Mouse (Mus musculus): ENCODE measurements at regions not wholly inside any gene's neighbourhood (a gene's known extent, or its start where the extent isn't known, plus 50 kb on each side); places are given as distances from the start of the nearest gene placed in this dataset.

DNA sequence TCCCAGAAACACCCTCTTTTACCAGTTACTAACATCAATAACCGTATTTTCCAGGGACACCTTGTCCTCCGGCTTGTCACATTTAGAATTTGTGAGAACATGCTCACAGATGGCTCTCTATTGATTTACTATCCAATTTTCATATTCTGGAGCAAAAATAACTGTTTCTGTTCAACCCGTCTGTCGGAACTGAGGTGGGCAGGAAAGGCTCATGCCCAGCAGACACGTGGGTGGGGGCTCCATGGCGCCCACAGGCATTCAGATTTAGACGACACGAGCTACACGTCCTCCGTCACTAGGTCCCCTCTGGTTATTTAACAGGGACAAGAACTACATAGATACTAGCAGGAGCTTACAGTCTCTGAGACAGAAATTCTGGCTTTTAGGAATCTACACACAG is 262.2 kb upstream of the Sulf2 start:
- peaks cover 6% of the 10 kb centered on the region; the same call in 1 of the 2 replicates for H3K27me3 ChIP-seq
- H3K27ac ChIP-seq = no peak overlapping the region
- H3K36me3 ChIP-seq = no peaks in the 10 kb centered on the region
- peaks cover 14% of the 10 kb centered on the region for H3K4me1 ChIP-seq
- H3K9me3 ChIP-seq (replicated peaks) = no peaks in the 10 kb centered on the region
- 86% methylated on average over 10 of the region's 10 CpGs for WGBS
- no peak overlapping the region for H3K4me3 ChIP-seq (replicated peaks)
- ATAC-seq (replicated peaks; ENCODE audit: low FRiP score) = no peak
- no peak overlapping the region for H3K4me2 ChIP-seq
- H3K9ac ChIP-seq = no peak overlapping the region

DNA sequence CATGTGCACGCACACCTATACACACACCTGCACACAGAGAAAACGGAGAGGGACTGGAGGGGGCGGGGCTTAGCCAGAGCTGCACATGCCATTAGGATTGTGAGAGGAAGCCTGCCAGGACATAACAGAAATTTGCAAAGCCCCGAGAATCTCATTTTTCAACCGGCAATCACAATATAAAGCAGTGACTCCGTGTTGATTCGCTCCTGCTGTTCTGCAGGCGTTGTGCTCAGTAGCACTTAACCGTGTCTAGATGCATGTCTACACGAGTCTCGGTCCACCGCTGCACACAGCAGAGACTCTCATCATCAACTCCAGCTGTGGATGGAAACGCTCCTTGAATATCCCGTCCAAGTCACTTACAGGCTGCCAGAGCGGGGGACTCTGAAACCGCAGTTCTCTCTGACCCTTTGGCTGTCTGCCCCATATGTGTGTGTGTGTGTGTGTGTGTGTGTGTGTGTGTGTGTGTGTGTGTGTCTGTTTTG is 260.1 kb upstream of the Sulf2 start:
- Histone ChIP-seq H3K4me1 (peaks cover 33% of the 10 kb centered on the region), H3K27me3 (peaks cover 13% of the 10 kb centered on the region), H3K9ac (no peak overlapping the region), H3K27ac (0 out of 2 replicates have a peak overlapping the region, but pooled peaks have one; percentile 0), H3K36me3 (no peaks in the 10 kb centered on the region), H3K4me3 (replicated peaks) (no peak overlapping the region), H3K9me3 (replicated peaks) (no peaks in the 10 kb centered on the region), H3K4me2 (no peak overlapping the region)
- ATAC-seq (replicated peaks; ENCODE audit: low FRiP score) = peak; percentile 49; the same call in 1 of the 2 replicates
- 51% methylated on average over 16 of the region's 16 CpGs for WGBS

DNA sequence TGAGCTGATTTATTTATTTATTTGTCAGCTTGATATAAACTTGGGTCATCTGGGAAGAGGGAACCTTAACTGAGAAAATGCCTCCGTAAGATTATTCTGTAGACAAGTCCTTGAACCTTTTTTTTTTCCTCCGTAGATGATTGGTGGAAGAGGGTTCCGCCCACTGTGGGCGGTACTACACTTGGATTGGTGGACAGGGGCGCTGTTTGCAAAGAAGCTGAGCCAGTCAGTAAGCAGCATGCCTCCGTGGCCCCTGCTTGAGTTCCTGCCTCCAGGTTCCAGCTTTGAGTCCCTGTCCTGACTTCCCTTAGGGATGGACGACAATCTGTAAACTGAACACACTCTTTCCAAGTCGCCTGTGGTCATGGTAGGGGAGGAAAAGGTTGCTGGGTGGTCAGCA is 259.4 kb upstream of the Sulf2 start:
- peaks cover 13% of the 10 kb centered on the region for H3K27me3 ChIP-seq
- H3K27ac ChIP-seq = no peak overlapping the region
- no peak overlapping the region for H3K9ac ChIP-seq
- no peak for ATAC-seq (replicated peaks; ENCODE audit: low FRiP score)
- 88% methylated on average over 8 of the region's 8 CpGs for WGBS
- peaks cover 34% of the 10 kb centered on the region for H3K4me1 ChIP-seq
- H3K36me3 ChIP-seq = no peaks in the 10 kb centered on the region
- H3K4me3 ChIP-seq (replicated peaks) = no peak overlapping the region
- no peaks in the 10 kb centered on the region for H3K9me3 ChIP-seq (replicated peaks)
- H3K4me2 ChIP-seq = no peak overlapping the region

DNA sequence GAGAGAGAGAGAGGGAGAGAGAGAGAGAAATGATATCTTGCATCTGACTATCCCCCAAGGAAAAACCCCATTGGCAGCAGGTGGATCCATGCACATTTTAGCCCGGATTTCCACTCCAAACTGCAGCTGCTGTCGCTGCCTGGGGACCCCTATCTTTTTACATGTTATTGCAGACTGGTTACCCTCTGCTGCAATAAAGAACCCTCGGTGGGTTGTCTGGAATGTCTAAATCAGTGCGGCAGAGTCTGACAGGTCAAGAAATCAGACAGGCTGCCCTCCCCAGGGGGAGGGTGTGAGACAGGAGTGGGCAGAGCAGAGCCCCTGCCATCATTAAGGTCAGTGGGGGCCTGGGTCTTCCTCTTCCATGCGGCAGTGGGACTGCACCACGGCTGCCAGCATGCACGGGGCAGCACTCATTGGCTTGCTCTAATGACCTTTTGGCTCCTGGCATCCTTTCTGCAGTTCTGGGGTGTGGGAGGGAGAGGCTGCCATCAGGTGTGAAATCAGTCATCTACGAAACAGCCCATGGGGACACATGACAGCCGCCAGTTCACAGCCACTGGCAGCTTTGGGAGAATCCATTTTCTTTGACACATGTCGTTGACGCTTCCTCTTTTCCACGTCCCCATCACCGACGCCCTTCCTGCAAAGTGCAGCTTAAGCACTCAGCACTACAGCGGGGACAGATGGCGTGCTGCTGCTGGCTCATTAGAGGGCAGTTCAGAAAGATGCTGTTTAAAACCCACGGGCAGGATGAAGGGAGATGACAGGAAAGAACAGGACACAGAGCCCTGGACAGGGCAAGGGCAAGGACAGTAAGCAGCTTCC is 256.8 kb upstream of the Sulf2 start:
- no peak for ATAC-seq (replicated peaks; ENCODE audit: low FRiP score)
- Histone ChIP-seq H3K36me3 (no peaks in the 10 kb centered on the region), H3K9me3 (replicated peaks) (no peaks in the 10 kb centered on the region), H3K27ac (no peak overlapping the region), H3K4me2 (no peak overlapping the region), H3K9ac (no peak overlapping the region), H3K4me3 (replicated peaks) (no peak overlapping the region), H3K27me3 (peaks cover 13% of the 10 kb centered on the region), H3K4me1 (peaks cover 48% of the 10 kb centered on the region)
- 13% methylated on average over 17 of the region's 17 CpGs for WGBS

DNA sequence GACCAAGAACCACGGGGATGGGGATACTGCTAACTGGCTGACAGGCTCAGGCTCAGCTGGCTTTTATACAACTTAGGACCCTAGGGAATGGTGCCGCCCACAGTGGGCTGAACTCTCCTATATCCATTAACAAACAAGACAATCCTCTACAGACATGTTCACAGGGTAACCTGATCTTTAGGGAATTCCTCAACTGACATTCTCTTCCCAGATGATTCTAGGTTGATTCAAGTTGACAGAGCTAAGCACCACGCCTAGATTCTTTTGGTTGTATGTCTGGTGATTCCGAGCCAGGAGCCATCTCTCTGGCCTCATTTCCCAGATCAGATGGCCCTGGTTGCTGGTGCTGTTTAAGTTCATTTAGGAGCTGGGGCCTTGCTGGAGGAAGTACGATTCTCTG is 253.9 kb upstream of the Sulf2 start:
- no peak for ATAC-seq (replicated peaks; ENCODE audit: low FRiP score)
- WGBS = 89% methylated on average over 5 of the region's 5 CpGs

DNA sequence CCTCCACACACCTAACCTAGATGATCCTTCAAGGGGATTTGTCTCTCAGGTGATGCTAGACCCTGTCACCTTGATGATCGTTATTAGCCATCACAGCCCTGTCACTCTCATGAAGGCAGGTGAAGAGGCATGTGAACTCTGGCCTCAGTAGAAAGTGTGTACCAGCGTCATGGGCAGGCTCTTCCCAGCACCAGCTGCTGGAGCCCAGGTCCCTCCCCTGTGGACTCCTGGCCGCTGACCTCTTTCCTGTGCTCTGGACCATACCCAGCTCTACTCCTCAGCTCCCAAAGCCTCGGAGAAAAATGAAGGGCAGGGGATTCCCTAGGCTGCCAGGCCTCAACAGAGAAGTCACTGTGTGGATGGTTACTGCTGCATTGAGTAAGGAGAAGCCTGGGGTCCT is 253.3 kb upstream of the Sulf2 start:
- no peaks in the 10 kb centered on the region for H3K9me3 ChIP-seq (replicated peaks)
- 0 out of 2 replicates have a peak, but pooled peaks have one; percentile 38 for ATAC-seq (replicated peaks; ENCODE audit: low FRiP score)

More for the DNA sequence above, 253.9 kb upstream of the Sulf2 start:
- no peak overlapping the region for H3K4me3 ChIP-seq (replicated peaks)
- no peak overlapping the region for H3K4me2 ChIP-seq
- no peaks in the 10 kb centered on the region for H3K36me3 ChIP-seq
- no peak overlapping the region for H3K9ac ChIP-seq
- H3K27me3 ChIP-seq = peaks cover 27% of the 10 kb centered on the region
- peaks cover 53% of the 10 kb centered on the region for H3K4me1 ChIP-seq
- no peaks in the 10 kb centered on the region for H3K9me3 ChIP-seq (replicated peaks)
- H3K27ac ChIP-seq = no peak overlapping the region

DNA sequence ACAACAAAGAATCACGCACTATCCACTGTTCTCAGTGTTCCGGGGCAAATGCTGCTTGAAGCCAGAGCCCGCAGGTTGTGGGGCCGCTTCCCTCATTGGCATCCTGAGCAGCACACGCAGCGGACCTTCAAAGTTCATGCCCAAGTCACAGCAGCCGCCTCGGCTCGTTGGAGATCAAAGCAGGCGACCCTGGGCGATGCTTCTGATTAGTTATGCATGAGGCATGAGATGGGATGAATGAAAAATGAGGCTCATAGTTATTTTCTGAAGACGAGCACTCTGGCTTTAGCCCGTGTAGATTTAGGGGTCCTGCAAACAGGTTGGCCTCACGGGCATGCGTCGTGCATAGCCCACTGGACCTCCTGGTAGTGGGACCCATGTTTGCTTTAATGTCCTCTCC is 252.5 kb upstream of the Sulf2 start:
- peaks cover 26% of the 10 kb centered on the region for H3K27me3 ChIP-seq
- H3K4me1 ChIP-seq = peaks cover 62% of the 10 kb centered on the region
- no peak overlapping the region for H3K9ac ChIP-seq
- whole genome bisulfite sequencing = 58% methylated on average over 16 of the region's 16 CpGs
- ATAC-seq (replicated peaks; ENCODE audit: low FRiP score) = no peak
- H3K9me3 ChIP-seq (replicated peaks) = no peaks in the 10 kb centered on the region
- H3K4me3 ChIP-seq (replicated peaks) = no peak overlapping the region
- no peak overlapping the region for H3K4me2 ChIP-seq
- H3K27ac ChIP-seq = no peak overlapping the region
- H3K36me3 ChIP-seq = no peaks in the 10 kb centered on the region

More for the DNA sequence above, 253.3 kb upstream of the Sulf2 start:
- WGBS = 70% methylated on average over 4 of the region's 4 CpGs
- Histone ChIP-seq H3K4me3 (replicated peaks) (no peak overlapping the region), H3K36me3 (no peaks in the 10 kb centered on the region), H3K4me2 (no peak overlapping the region), H3K9ac (no peak overlapping the region), H3K4me1 (peaks cover 56% of the 10 kb centered on the region), H3K27ac (no peak overlapping the region), H3K27me3 (peaks cover 27% of the 10 kb centered on the region)

DNA sequence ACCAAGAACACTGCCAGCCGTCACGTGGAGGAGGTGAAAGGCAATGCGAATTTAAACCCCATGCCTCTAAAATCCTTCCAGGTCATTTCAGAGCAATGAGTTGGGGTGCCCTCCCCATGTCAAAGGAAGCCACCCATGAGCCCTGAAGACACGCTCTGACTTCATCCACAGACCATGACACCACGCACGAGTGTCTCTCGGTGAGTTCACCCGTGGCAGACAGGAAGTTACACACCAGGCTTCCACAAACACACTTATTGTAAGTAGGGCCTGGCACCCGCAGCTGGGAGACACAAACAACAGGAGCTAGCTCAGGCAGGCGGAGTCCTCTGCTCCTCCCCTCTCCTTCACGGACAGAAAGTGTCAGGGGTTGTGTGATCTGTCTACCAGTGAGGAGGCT is 251.4 kb upstream of the Sulf2 start:
- Histone ChIP-seq H3K9me3 (replicated peaks) (no peaks in the 10 kb centered on the region), H3K36me3 (no peaks in the 10 kb centered on the region), H3K27me3 (peaks cover 16% of the 10 kb centered on the region), H3K27ac (no peak overlapping the region), H3K4me3 (replicated peaks) (no peak overlapping the region), H3K4me1 (peaks cover 51% of the 10 kb centered on the region), H3K9ac (no peak overlapping the region), H3K4me2 (no peak overlapping the region)
- WGBS = 57% methylated on average over 11 of the region's 11 CpGs
- ATAC-seq (replicated peaks; ENCODE audit: low FRiP score) = no peak

DNA sequence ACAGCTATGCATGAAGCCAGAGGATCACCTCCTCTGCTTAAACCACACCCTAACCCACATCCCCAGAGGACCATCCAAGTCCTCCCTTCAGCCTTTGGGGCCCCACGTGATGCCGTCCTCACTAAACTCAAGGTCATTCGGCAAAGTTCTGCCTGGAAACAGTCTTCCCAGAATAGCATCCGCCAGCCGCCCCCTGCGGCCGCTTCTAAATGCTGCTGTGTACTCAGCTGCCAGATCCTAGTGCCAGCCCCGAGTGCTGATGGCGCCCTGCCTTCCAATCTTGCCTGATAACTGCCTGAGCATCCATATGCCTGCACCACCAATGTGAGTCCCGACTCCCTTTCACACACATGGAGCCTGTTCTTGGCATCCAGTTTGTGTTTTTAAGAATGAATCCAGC is 247.9 kb upstream of the Sulf2 start:
- no peak overlapping the region for H3K4me2 ChIP-seq
- peaks cover 16% of the 10 kb centered on the region; the same call in 1 of the 2 replicates for H3K27me3 ChIP-seq
- peaks cover 69% of the 10 kb centered on the region for H3K4me1 ChIP-seq
- no peak overlapping the region for H3K4me3 ChIP-seq (replicated peaks)
- no peaks in the 10 kb centered on the region for H3K36me3 ChIP-seq
- no peak for ATAC-seq (replicated peaks; ENCODE audit: low FRiP score)
- H3K9me3 ChIP-seq (replicated peaks) = no peaks in the 10 kb centered on the region
- no peak overlapping the region for H3K9ac ChIP-seq
- no peak overlapping the region for H3K27ac ChIP-seq
- 70% methylated on average over 10 of the region's 10 CpGs for WGBS

DNA sequence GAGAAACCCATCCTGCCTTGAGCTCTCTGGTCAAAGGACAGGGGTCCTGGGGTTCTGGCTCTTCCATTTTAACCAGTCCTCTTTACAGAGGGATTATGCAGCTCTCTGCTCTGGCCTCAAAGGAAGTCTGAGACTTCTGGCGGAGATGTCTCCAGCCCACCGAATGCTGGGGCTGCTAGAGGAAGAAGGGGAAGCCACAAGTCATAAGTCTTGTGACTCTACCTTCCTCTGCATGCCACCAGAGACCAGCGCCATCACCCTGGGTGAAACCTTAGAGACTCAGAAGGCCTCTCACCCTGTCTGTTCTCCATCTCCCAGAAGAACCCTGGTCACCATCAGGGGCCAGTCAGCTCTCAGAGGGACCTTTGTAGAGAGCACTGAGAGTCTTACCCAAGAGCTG is 246.4 kb upstream of the Sulf2 start:
- no peak for ATAC-seq (replicated peaks; ENCODE audit: low FRiP score)
- Histone ChIP-seq H3K4me2 (no peak overlapping the region), H3K9ac (no peak overlapping the region), H3K27me3 (peaks cover 15% of the 10 kb centered on the region), H3K9me3 (replicated peaks) (no peaks in the 10 kb centered on the region), H3K27ac (no peak overlapping the region), H3K4me1 (peaks cover 64% of the 10 kb centered on the region), H3K4me3 (replicated peaks) (no peak overlapping the region), H3K36me3 (no peaks in the 10 kb centered on the region)
- 81% methylated on average over 3 of the region's 3 CpGs for WGBS

DNA sequence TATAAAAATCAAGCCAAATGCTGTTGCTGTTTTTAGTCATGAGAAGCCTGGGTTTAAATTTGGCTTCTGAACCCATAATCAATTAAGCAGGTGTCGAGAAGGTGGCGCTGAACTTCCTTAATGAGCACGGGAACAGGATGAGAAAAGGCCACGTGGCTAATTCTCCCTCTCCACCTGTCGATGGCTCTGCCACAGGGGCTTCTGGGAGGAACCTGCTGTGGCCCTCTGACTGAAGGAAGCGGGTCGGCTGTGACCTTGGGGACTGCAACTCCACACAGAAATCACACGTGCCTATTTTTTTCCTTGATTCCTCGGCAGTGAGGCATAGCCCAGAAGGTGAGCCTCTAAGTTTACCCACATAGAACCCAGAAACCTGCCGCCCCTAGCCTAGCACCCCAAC is 244.8 kb upstream of the Sulf2 start:
- WGBS = 48% methylated on average over 10 of the region's 10 CpGs
- Histone ChIP-seq H3K27me3 (peaks cover 5% of the 10 kb centered on the region), H3K9me3 (replicated peaks) (no peaks in the 10 kb centered on the region), H3K27ac (no peak overlapping the region), H3K4me3 (replicated peaks) (no peak overlapping the region), H3K36me3 (no peaks in the 10 kb centered on the region), H3K4me1 (peaks cover 53% of the 10 kb centered on the region), H3K4me2 (no peak overlapping the region), H3K9ac (no peak overlapping the region)
- no peak for ATAC-seq (replicated peaks; ENCODE audit: low FRiP score)

DNA sequence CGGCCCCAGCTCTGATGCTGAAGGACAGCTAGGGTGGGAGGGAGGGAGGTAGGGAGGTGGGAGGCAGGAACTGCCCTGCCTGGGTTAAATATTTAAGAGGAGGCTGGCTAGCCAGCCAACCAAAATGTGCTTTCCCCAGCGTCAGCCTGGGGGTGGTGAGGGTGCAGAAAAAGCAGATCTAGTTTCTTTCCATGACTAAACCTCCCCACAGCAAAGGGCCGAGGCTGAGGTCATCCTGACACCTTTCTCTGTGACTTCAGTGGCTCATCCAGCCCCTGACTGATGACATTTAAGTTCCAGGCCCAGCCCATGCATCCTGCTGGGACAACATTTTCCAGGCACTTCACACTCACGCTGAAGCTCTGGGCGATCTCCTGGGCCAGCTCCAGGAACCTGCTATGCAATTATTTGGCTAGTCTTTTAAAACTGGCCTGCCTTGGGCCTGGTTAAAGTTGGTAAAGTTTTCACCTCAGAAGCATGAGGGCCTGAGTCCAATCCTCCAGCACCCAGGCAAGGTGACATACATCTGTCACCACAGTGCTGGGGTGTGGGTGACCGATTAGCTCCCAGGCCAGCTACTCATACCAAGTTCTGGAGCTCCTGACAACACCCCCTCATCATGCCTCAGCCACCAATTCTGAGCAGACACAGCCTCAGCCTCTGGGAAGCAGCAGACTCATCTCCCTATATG is 243.8 kb upstream of the Sulf2 start:
- H3K27ac ChIP-seq = peak overlapping the region; percentile 89
- 9% methylated on average over 6 of the region's 6 CpGs for WGBS
- H3K9me3 ChIP-seq (replicated peaks) = no peaks in the 10 kb centered on the region
- no peak overlapping the region for H3K9ac ChIP-seq
- ATAC-seq (replicated peaks; ENCODE audit: low FRiP score) = peak; percentile 82
- H3K4me3 ChIP-seq (replicated peaks) = no peak overlapping the region
- peaks cover 61% of the 10 kb centered on the region for H3K4me1 ChIP-seq
- no peaks in the 10 kb centered on the region for H3K36me3 ChIP-seq
- H3K27me3 ChIP-seq = no peaks in the 10 kb centered on the region; the same call in none of the 2 replicates
- peak overlapping the region; percentile 6; the same call in 1 of the 2 replicates for H3K4me2 ChIP-seq

Data from kidney, embryonic 15.5 days (tissue).